Mouse (Mus musculus) CH12F3 (cell line): Measurements from ENCODE around the gene Cdkn2aip.

Source experiments
- in situ Hi-C: fragments of 300-500 bp; cut with MboI; formaldehyde crosslinking; loops from 2 replicates; pipeline ENCODE4 v1.14.3; 2020; ENCODE audit warnings: low sequenced_read_pairs

Gene Cdkn2aip

GRCm38 (mm10) chr8:47697696-47698095, 16.0 kb downstream of the Cdkn2aip start:
- in situ Hi-C loops, result no loop called here

- in situ Hi-C loops, result no loop called here
Observed at GRCm38 (mm10) chr8:47695431-47696105, 18.2 kb downstream of the Cdkn2aip start.

- in situ Hi-C loops, result no loop called here
Observed at GRCm38 (mm10) chr8:47693119-47693518, 20.6 kb downstream of the Cdkn2aip start.

- in situ Hi-C loops, result no loop called here
Observed at GRCm38 (mm10) chr8:47691831-47692230, 21.9 kb downstream of the Cdkn2aip start.

GRCm38 (mm10) chr8:47691303-47691702, 22.4 kb downstream of the Cdkn2aip start:
- in situ Hi-C loops, result no loop called here

- in situ Hi-C loops, result no loop called here
Observed at GRCm38 (mm10) chr8:47690674-47691078, 23.1 kb downstream of the Cdkn2aip start.

GRCm38 (mm10) chr8:47689704-47690326, 23.9 kb downstream of the Cdkn2aip start:
- in situ Hi-C loops, result no loop called here

- in situ Hi-C loops, result no loop called here
Observed at GRCm38 (mm10) chr8:47684441-47684840, 29.3 kb downstream of the Cdkn2aip start.

GRCm38 (mm10) chr8:47683994-47684393, 29.7 kb downstream of the Cdkn2aip start:
- in situ Hi-C loops, result no loop called here

- in situ Hi-C loops, result no loop called here
Observed at GRCm38 (mm10) chr8:47680306-47680705, 33.4 kb downstream of the Cdkn2aip start.

- in situ Hi-C loops, result no loop called here
Observed at GRCm38 (mm10) chr8:47679603-47680002, 34.1 kb downstream of the Cdkn2aip start.

- in situ Hi-C loops, result no loop called here
Observed at GRCm38 (mm10) chr8:47676631-47677030, 37.1 kb downstream of the Cdkn2aip start.

- in situ Hi-C loops, result no loop called here
Observed at GRCm38 (mm10) chr8:47676224-47676623, 37.5 kb downstream of the Cdkn2aip start.

GRCm38 (mm10) chr8:47675786-47676185, 37.9 kb downstream of the Cdkn2aip start:
- in situ Hi-C loops, result no loop called here

- in situ Hi-C loops, result no loop called here
Observed at GRCm38 (mm10) chr8:47674777-47675710, 38.7 kb downstream of the Cdkn2aip start, which contains the start of gene Ing2. Gene Ing2, minus strand, starts transcription at chr8:47675556.

- in situ Hi-C loops, result no loop called here
Observed at GRCm38 (mm10) chr8:47674140-47674776, 39.5 kb downstream of the Cdkn2aip start.

GRCm38 (mm10) chr8:47673317-47674139, 40.2 kb downstream of the Cdkn2aip start:
- in situ Hi-C loops, result no loop called here

- in situ Hi-C loops, result no loop called here
Observed at GRCm38 (mm10) chr8:47664231-47664785, 49.4 kb downstream of the Cdkn2aip start.

- in situ Hi-C loops, result no loop called here
Observed at GRCm38 (mm10) chr8:47663201-47663600, 50.5 kb downstream of the Cdkn2aip start.

GRCm38 (mm10) chr8:47662716-47663115, 51.0 kb downstream of the Cdkn2aip start:
- in situ Hi-C loops, result no loop called here
